Mouse (Mus musculus) heart, embryonic 12.5 days (tissue): Measurements from ENCODE around the gene Hdac8. TPM values are rescaled to one million over a fixed set of nuclear protein-coding genes. Genes with fewer than 3 reads are reported as not detected.

ENCODE experiments used
- ATAC-seq: fragments of 200-750 bp; cut with Nextera tagmentation; 2 replicates; pipeline ENCODE4 v1.8.0; 2017; ENCODE audit warnings: moderate TSS enrichment, moderate library complexity; ENCODE audit not compliant: insufficient number of reproducible peaks, low FRiP score
- H3K27ac ChIP-seq: fragments of 300-500 bp; sonication (generic); 2 replicates; pipeline ENCODE4 v1.5.1; 2016; ENCODE audit warnings: mild to moderate bottlenecking, moderate library complexity; ENCODE audit not compliant: poor library complexity, severe bottlenecking
- H3K27me3 ChIP-seq: fragments of 300-500 bp; sonication (generic); replicated peaks from 2 replicates; pipeline ENCODE4 v1.6.1; 2016; ENCODE audit warnings: mild to moderate bottlenecking, moderate library complexity
- H3K36me3 ChIP-seq: fragments of 300-500 bp; sonication (generic); 2 replicates; pipeline ENCODE4 v1.6.1; 2016; ENCODE audit warnings: mild to moderate bottlenecking, moderate library complexity
- H3K4me1 ChIP-seq: fragments of 300-500 bp; sonication (generic); replicated peaks from 2 replicates; pipeline ENCODE4 v1.6.1; 2016; ENCODE audit warnings: mild to moderate bottlenecking
- H3K4me2 ChIP-seq: fragments of 300-500 bp; sonication (generic); 2 replicates; pipeline ENCODE4 v1.6.1; 2016; ENCODE audit warnings: mild to moderate bottlenecking, moderate library complexity
- H3K4me3 ChIP-seq: fragments of 300-500 bp; sonication (generic); 2 replicates; pipeline ENCODE4 v1.5.1; 2016; ENCODE audit warnings: mild to moderate bottlenecking
- H3K9ac ChIP-seq: fragments of 300-500 bp; sonication (generic); 2 replicates; pipeline ENCODE4 v1.6.1; 2016; ENCODE audit warnings: mild to moderate bottlenecking, moderate library complexity
- H3K9me3 ChIP-seq: fragments of 300-500 bp; sonication (generic); replicated peaks from 2 replicates; pipeline ENCODE4 v1.6.1; 2016; ENCODE audit warnings: mild to moderate bottlenecking, moderate library complexity
- WGBS: fragments of 180-500 bp; shearing (Covaris S2); methylation state at CpG from one replicate; pipeline ENCODE4 v1.1.7; 2016; 5-methylcytosine and 5-hydroxymethylcytosine counted together
- microRNA-seq: library from miRNA; unstranded; fragments of <30 nt; microRNA quantifications from one replicate; pipeline ENCODE4, GENCODE M21; 2017
- polyA plus RNA-seq: library from polyadenylated mRNA; unstranded; fragments of >200 nt; fragmentation: Nextera tagmentation; extraction: Ambion mirVana; gene quantifications from 2 replicates; pipeline ENCODE4 v1.2.1, GENCODE M21; 2016

Hdac8 gene
- polyA plus RNA-seq, 1 experiment from 2014 or later: 6.8 TPM

- Histone ChIP-seq H3K4me3 (no peak overlapping the region), H3K9me3 (no peaks in the 10 kb centered on the region), H3K27me3 (peaks cover 29% of the 10 kb centered on the region), H3K36me3 (no peaks in the 10 kb centered on the region), H3K4me2 (no peak overlapping the region), H3K4me1 (no peaks in the 10 kb centered on the region), H3K27ac (no peak overlapping the region), H3K9ac (no peak overlapping the region)
- WGBS: 86% methylated on average over 4 of the region's 4 CpGs
- ATAC-seq: no peak
Measured at GRCm38 (mm10) chrX:102259772-102260171, 245.4 kb downstream of the Hdac8 start.

- H3K27ac ChIP-seq: no peak overlapping the region
- peak overlapping the region; percentile 14; the same call in 1 of the 2 replicates for H3K4me3 ChIP-seq
- peak overlapping the region; percentile 78 for H3K4me2 ChIP-seq
- no peaks in the 10 kb centered on the region for H3K36me3 ChIP-seq
- WGBS: 14% methylated on average over 7 of the region's 7 CpGs
- H3K4me1 ChIP-seq: 0 out of 2 replicates have a peak, but pooled peaks cover 5% of the 10 kb centered on the region
- no peaks in the 10 kb centered on the region for H3K9me3 ChIP-seq
- H3K9ac ChIP-seq: no peak overlapping the region
- ATAC-seq: no peak
- H3K27me3 ChIP-seq: peaks cover 51% of the 10 kb centered on the region
Measured at GRCm38 (mm10) chrX:102253892-102254291, 251.3 kb downstream of the Hdac8 start.

GRCm38 (mm10) chrX:102251937-102252860, 253.0 kb downstream of the Hdac8 start, which contains the start of gene Cited1:
Cited1 (minus strand) TSS chrX:102252181.
- peak within 1 kb of the TSS; percentile 78 for H3K4me2 ChIP-seq
- peak within 1 kb of the TSS; percentile 75 for H3K27ac ChIP-seq
- H3K4me3 ChIP-seq: peak within 1 kb of the TSS; percentile 67
- H3K9ac ChIP-seq: peak within 1 kb of the TSS; percentile 85
- H3K9me3 ChIP-seq: no peaks in the 10 kb centered on the region
- 13% methylated on average over 44 of the region's 44 CpGs for WGBS
- H3K36me3 ChIP-seq: peaks cover 5% of the 10 kb centered on the region
- ATAC-seq: peak; percentile 74
- H3K27me3 ChIP-seq: peaks cover 65% of the 10 kb centered on the region
- H3K4me1 ChIP-seq: 0 out of 2 replicates have a peak, but pooled peaks cover 5% of the 10 kb centered on the region

GRCm38 (mm10) chrX:102251221-102251936, 253.8 kb downstream of the Hdac8 start:
- Histone ChIP-seq H3K36me3 (peaks cover 11% of the 10 kb centered on the region), H3K9ac (peak overlapping the region; percentile 85), H3K4me1 (0 out of 2 replicates have a peak, but pooled peaks cover 5% of the 10 kb centered on the region), H3K27ac (peak overlapping the region; percentile 75), H3K4me3 (peak overlapping the region; percentile 67), H3K9me3 (no peaks in the 10 kb centered on the region; the same call in 1 of the 2 replicates), H3K27me3 (peaks cover 65% of the 10 kb centered on the region), H3K4me2 (peak overlapping the region; percentile 78)
- 0 out of 2 replicates have a peak, but pooled peaks have one; percentile 22 for ATAC-seq
- WGBS: 18% methylated on average over 73 of the region's 80 CpGs

- peaks cover 11% of the 10 kb centered on the region for H3K36me3 ChIP-seq
- H3K4me2 ChIP-seq: peak overlapping the region; percentile 78
- H3K4me1 ChIP-seq: 0 out of 2 replicates have a peak, but pooled peaks cover 5% of the 10 kb centered on the region
- H3K9me3 ChIP-seq: no peaks in the 10 kb centered on the region; the same call in 1 of the 2 replicates
- peak overlapping the region; percentile 67 for H3K4me3 ChIP-seq
- H3K27me3 ChIP-seq: peaks cover 65% of the 10 kb centered on the region
- peak overlapping the region; percentile 85 for H3K9ac ChIP-seq
- ATAC-seq: 0 out of 2 replicates have a peak, but pooled peaks have one; percentile 8
- WGBS: 13% methylated on average over 24 of the region's 24 CpGs
- peak overlapping the region; percentile 75 for H3K27ac ChIP-seq
Measured at GRCm38 (mm10) chrX:102250891-102251170, 254.3 kb downstream of the Hdac8 start.

GRCm38 (mm10) chrX:102250150-102250890, 254.8 kb downstream of the Hdac8 start:
- peak overlapping the region; percentile 67 for H3K4me3 ChIP-seq
- no peak for ATAC-seq
- peaks cover 11% of the 10 kb centered on the region for H3K36me3 ChIP-seq
- no peaks in the 10 kb centered on the region; the same call in 1 of the 2 replicates for H3K9me3 ChIP-seq
- H3K27ac ChIP-seq: peak overlapping the region; percentile 75
- H3K27me3 ChIP-seq: peaks cover 65% of the 10 kb centered on the region
- peak overlapping the region; percentile 78 for H3K4me2 ChIP-seq
- H3K4me1 ChIP-seq: 0 out of 2 replicates have a peak, but pooled peaks cover 5% of the 10 kb centered on the region
- H3K9ac ChIP-seq: peak overlapping the region; percentile 85
- WGBS: 13% methylated on average over 58 of the region's 68 CpGs

GRCm38 (mm10) chrX:102244334-102244733, 260.8 kb downstream of the Hdac8 start:
- WGBS: 64% methylated on average over 2 of the region's 2 CpGs
- peaks cover 29% of the 10 kb centered on the region for H3K27me3 ChIP-seq

More at GRCm38 (mm10) chrX:102244334-102244733, 260.8 kb downstream of the Hdac8 start:
- H3K4me3 ChIP-seq: no peak overlapping the region
- H3K36me3 ChIP-seq: peaks cover 11% of the 10 kb centered on the region
- no peak overlapping the region for H3K9ac ChIP-seq
- H3K27ac ChIP-seq: no peak overlapping the region
- ATAC-seq: no peak
- H3K9me3 ChIP-seq: no peaks in the 10 kb centered on the region; the same call in 1 of the 2 replicates
- H3K4me2 ChIP-seq: no peak overlapping the region
- H3K4me1 ChIP-seq: no peaks in the 10 kb centered on the region

Small RNA genes within 50 kb of the gene (microRNA-seq; reads per million reads assigned to microRNA genes)
- not detected for gene Gm26318

Other genes with a start within 250 kb of the Hdac8 start
- 12.5 and 12.8 TPM in 2 replicates for gene Phka1, start 138.9 kb upstream of the Hdac8 start, polyA plus RNA-seq
- not detected in 2 replicates for gene Gm3880, start 181.6 kb upstream of the Hdac8 start, polyA plus RNA-seq
- gene Gm9112, start 202.3 kb upstream of the Hdac8 start, polyA plus RNA-seq: not detected in 2 replicates
- not detected in 2 replicates for gene Dmrtc1b, start 202.5 kb upstream of the Hdac8 start, polyA plus RNA-seq